Mouse (Mus musculus) midbrain, embryonic 10.5 days (tissue): ENCODE results near the gene Asprv1. TPM values are rescaled to one million over a fixed set of nuclear protein-coding genes. Genes with fewer than 3 reads are reported as not detected.

Source experiments
- polyA plus RNA-seq: library from polyadenylated mRNA; unstranded; fragments of >200 nt; fragmentation: Nextera tagmentation; extraction: Ambion mirVana; gene quantifications from 2 replicates; pipeline ENCODE4 v1.2.1, GENCODE M21; 2016

Asprv1 gene
- polyA plus RNA-seq, 1 experiment from 2014 or later: 0.25 TPM

Other genes with a start within 250 kb of the Asprv1 start
- 87.9 and 110 TPM in 2 replicates for gene Pcyox1, start 231.0 kb upstream of the Asprv1 start, polyA plus RNA-seq
- 221 and 253 TPM in 2 replicates for gene Tia1, start 223.9 kb upstream of the Asprv1 start, polyA plus RNA-seq
- 0.63 and 0.89 TPM in 2 replicates for gene Gm44790, start 201.5 kb upstream of the Asprv1 start, polyA plus RNA-seq
- gene C87436, start 189.8 kb upstream of the Asprv1 start, polyA plus RNA-seq: 22.8 and 24.8 TPM in 2 replicates
- 321 and 408 TPM in 2 replicates for gene Pcbp1, start 101.8 kb upstream of the Asprv1 start, polyA plus RNA-seq
- gene Mxd1, start 41.0 kb downstream of the Asprv1 start, polyA plus RNA-seq: 9.1 and 15.3 TPM in 2 replicates
- gene Snrnp27, start 56.4 kb downstream of the Asprv1 start, polyA plus RNA-seq: 128 and 133 TPM in 2 replicates
- gene Gmcl1, start 105.2 kb downstream of the Asprv1 start, polyA plus RNA-seq: 33.9 and 34.0 TPM in 2 replicates
- 4.5 and 5.2 TPM in 2 replicates for gene Anxa4, start 165.4 kb downstream of the Asprv1 start, polyA plus RNA-seq
- 10.2 and 15.4 TPM in 2 replicates for gene Aak1, start 221.4 kb downstream of the Asprv1 start, polyA plus RNA-seq